Mouse (Mus musculus): ENCODE measurements around the gene Slco2a1.
"Not testable (repeated sequence)": the region's sequence is repeated elsewhere in the genome, so short reads cannot be mapped to it uniquely, and the experiment has no call there.

Gene Slco2a1

GRCm38 (mm10) chr9:103086736-103087135, 98.2 kb downstream of the Slco2a1 start:
- DNase-seq (ENCODE audit: low spot score): no peak

DNA sequence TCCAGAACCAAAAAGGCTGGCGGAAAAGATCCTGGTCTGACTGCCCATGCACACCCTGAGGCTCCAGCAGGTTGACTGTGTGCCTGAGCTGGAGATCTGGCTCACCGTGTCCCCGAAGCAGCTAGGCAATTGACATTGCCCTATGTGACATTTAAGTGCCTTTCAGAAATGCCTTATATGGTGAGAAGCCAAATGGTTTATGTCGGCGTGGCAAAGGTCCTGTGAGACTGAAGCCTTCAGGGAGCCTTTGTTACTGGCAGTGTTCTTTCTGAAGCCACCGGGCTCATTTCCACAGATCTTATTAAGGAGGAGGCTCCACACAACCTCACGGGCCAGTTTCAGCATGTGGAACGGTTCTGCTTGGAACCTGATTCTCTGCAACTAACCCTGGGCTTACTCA, 98.8 kb downstream of the Slco2a1 start:
- no peak for DNase-seq (ENCODE audit: low spot score)

DNA sequence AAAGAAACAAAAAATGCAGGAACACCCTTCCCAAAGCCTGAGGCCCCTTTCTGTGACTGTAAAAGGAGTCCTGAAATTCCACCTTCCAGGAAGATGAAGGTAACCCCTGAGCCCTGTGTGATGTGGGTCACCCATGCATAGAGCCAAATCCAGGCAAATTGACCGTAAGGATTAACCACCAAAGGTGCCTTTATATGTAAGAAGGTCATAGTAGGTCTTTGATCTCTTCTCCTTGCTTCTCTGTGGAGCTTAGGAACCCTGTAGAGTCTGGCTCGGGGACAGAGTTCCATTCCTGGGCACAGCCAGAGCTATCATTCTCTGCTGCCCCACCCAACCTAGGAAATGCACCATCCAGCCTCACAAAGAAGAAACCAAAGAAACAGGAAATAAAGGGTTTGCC, 100.1 kb downstream of the Slco2a1 start:
- DNase-seq (ENCODE audit: low spot score): no peak

GRCm38 (mm10) chr9:103090116-103090875, 101.8 kb downstream of the Slco2a1 start:
- DNase-seq (ENCODE audit: low spot score): no peak

- DNase-seq (ENCODE audit: low spot score): no peak
Measured at GRCm38 (mm10) chr9:103091039-103091883, 102.7 kb downstream of the Slco2a1 start.

- DNase-seq (ENCODE audit: low spot score): peak; percentile 82
Measured at GRCm38 (mm10) chr9:103092248-103092647, 103.7 kb downstream of the Slco2a1 start.

DNA sequence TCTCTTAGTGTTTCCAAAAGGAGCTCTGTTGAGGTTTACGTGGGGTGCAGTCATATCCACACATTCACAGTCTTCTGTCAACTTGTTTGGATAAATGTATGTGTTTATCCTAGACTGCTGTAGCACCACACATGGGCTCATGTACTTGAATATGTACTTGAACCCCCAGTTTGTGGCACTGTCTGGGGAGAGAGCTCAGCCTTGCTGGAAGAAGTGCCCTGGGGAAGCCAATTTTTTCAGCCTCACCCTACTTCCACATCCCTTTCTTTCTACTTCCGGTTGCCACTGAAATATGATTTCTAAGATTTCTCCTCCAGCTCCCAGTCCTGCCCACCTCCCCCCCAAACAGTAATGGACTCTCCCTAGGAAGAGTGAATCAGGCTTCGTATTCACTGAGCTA, 105.2 kb downstream of the Slco2a1 start:
- no peak for DNase-seq (ENCODE audit: low spot score)

GRCm38 (mm10) chr9:103108341-103108798, 119.9 kb downstream of the Slco2a1 start:
- not testable (repeated sequence) for DNase-seq (ENCODE audit: low spot score)

- DNase-seq (ENCODE audit: low spot score): no peak
Measured at GRCm38 (mm10) chr9:103108943-103109670, 120.6 kb downstream of the Slco2a1 start.

GRCm38 (mm10) chr9:103109911-103110310, 121.4 kb downstream of the Slco2a1 start:
- no peak for DNase-seq (ENCODE audit: low spot score)

- no peak for DNase-seq (ENCODE audit: low spot score)
Measured at GRCm38 (mm10) chr9:103110727-103111501, 122.4 kb downstream of the Slco2a1 start.

DNA sequence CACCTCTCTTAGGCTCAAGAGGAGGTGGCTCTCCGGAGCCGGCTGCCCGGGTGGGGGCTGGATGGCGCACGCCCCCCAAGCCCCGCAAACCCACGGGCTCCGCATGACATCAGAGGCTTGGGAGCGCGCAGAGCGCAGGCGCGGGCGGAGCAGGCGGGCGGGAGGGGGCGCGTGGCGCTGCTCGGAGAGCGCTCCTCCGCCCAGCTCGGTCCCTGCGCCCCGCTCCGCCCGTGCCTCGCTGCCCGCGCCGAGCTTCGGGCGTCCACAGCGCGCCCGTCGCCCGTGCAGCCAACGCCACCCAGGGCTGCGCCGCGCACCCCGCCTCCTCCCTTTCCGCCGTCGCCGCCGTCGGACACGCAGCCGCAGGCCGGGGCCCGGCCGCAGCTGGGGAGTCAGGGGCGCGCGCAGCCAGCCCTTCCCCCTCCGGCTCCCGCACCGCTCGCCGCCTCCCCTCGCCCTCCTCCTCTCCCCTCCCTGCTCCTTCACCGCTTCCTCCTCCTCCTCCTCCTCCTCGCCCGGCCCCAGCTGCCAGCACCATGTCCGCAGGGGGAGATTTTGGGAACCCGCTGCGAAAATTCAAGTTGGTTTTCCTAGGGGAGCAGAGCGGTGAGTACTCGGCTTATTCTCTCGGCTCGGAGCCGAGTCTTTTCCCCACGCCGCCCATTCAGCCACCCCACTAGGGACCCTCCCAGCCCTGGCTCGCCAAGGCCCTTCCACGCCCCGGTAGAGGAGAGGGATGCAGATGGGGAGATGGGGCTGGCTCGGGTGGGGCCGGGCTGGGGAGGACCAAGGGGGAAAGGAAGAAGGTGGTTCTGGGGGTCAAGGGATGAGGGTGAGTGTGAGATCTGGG, 123.3 kb downstream of the Slco2a1 start, which contains the start of gene Rab6b:
TSS of gene Rab6b (plus strand) at position 167 of the 850 bp plus-strand sequence.
- DNase-seq (ENCODE audit: low spot score): peak; percentile 47

DNA sequence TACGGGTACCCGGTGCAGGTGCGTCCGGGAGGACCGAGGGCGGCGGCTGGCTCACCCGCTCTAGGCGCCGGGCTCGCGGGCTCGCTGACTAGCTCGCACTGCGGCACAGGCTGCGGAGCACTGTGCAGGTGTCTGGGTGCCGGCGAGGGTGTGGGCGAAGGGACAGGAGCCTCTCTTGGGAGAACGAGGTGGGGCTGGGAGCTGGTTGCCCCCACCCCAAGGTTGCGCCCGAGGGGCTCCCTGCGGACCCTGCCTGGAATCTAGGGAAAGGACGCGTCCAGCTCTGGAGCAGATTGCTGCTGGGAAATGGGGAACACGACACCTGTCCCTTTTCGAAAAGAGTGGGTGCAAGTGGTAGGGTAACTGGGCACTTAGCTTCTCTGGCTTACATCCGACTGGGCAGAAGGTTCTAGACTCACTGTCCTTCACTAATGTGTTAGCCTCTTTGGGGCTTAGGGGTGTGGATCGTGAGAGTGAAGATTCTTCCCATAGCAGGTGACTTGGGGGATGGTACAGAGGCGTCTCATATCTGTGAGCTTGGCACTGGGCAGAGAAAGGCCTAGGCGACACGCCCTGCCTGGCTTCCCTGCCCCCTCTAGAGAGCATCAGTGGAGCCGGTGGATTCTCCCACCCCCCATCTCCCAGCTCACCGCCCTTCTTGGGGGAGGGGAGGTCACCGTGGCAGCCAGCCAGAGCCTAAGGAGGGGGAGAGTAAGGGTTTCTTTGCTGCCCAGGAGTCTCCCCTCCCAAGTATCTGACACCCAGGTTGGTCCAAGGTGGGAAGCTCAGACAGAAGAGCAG, 124.2 kb downstream of the Slco2a1 start:
- DNase-seq (ENCODE audit: low spot score): peak; percentile 32

GRCm38 (mm10) chr9:103113351-103113750, 124.8 kb downstream of the Slco2a1 start:
- no peak for DNase-seq (ENCODE audit: low spot score)

GRCm38 (mm10) chr9:103114326-103114725, 125.8 kb downstream of the Slco2a1 start:
- DNase-seq (ENCODE audit: low spot score): no peak

GRCm38 (mm10) chr9:103114901-103115300, 126.4 kb downstream of the Slco2a1 start:
- no peak for DNase-seq (ENCODE audit: low spot score)

DNA sequence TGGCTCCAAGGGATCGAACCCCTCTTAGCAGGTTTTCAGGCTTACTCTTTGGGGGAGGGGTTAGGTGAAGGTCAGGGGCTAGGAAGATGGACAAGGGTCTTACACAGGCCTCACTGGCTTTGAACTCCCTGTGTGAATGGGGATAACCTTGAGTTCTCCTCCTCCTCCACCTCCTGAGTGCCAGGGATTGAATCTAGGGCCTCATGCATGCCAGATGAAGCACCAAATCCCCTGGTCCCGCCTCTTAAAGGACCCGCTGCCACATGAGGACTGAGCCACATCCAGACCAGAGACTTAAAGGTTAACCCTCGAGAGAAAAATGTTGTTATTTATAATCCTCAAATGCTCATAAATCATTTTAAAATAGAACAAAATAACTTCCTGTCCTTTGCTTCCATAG, 128.4 kb downstream of the Slco2a1 start:
- DNase-seq (ENCODE audit: low spot score): no peak

GRCm38 (mm10) chr9:103117495-103117894, 129.0 kb downstream of the Slco2a1 start:
- DNase-seq (ENCODE audit: low spot score): no peak

- no peak for DNase-seq (ENCODE audit: low spot score)
Measured at GRCm38 (mm10) chr9:103117951-103118350, 129.4 kb downstream of the Slco2a1 start.
